Comparison of ENCODE assay signal across 25 mouse cellular contexts in genomic region chr3:5497756-5498155, GRCm38 (mm10).
"Had no signal": no experiment of that assay in that cellular context is flagged by ENCODE, and none has a peak within 500 bp of the region (broad histone marks: within the 10 kb centered on the region; RNA-seq: fewer than 3 reads in every experiment).

No protein-coding gene starts in this region.

- H3K27ac ChIP-seq: gastrocnemius, adult 2 months; heart, embryonic 10.5 days; hindbrain, embryonic 10.5 days; hindbrain, embryonic 12.5 days; hindbrain, embryonic 14.5 days; intestine, embryonic 15.5 days; layer of hippocampus, adult 2 months; left cerebral cortex, adult 2 months; limb, embryonic 10.5 days; limb, embryonic 12.5 days; liver, embryonic 13.5 days; liver, embryonic 15.5 days had no signal

- H3K4me1 ChIP-seq: heart, embryonic 10.5 days; heart, embryonic 12.5 days; hindbrain, embryonic 10.5 days; hindbrain, embryonic 12.5 days; intestine, embryonic 15.5 days; limb, embryonic 10.5 days; limb, embryonic 12.5 days; liver, embryonic 13.5 days; liver, embryonic 15.5 days had no signal

- H3K36me3 ChIP-seq: heart, embryonic 10.5 days; heart, embryonic 12.5 days; hindbrain, embryonic 10.5 days; hindbrain, embryonic 12.5 days; intestine, embryonic 15.5 days; limb, embryonic 10.5 days; limb, embryonic 12.5 days; liver, embryonic 13.5 days; liver, embryonic 15.5 days had no signal

- H3K27me3 ChIP-seq: heart, embryonic 12.5 days; hindbrain, embryonic 12.5 days; intestine, embryonic 15.5 days; limb, embryonic 12.5 days; liver, embryonic 13.5 days; liver, embryonic 15.5 days had no signal

- H3K9me3 ChIP-seq: heart, embryonic 10.5 days; heart, embryonic 12.5 days; hindbrain, embryonic 10.5 days; hindbrain, embryonic 12.5 days; intestine, embryonic 15.5 days; limb, embryonic 10.5 days; liver, embryonic 13.5 days; liver, embryonic 15.5 days had no signal

- H3K9ac ChIP-seq: heart, embryonic 12.5 days; hindbrain, embryonic 12.5 days; hindbrain, embryonic 14.5 days; intestine, embryonic 15.5 days; limb, embryonic 12.5 days; liver, embryonic 13.5 days; liver, embryonic 15.5 days; liver, postnatal 0 days had no signal

- DNase-seq: gastrocnemius, adult 2 months; gastrocnemius, postnatal 10 days; gastrocnemius, postnatal 25 days; heart, adult 18-20 months; heart, postnatal 10 days; heart, postnatal 4 days; liver; liver, embryonic 13.5 days; liver, postnatal 0 days had no signal

- ATAC-seq: forebrain, embryonic 16.5 days; hindbrain, embryonic 16.5 days; inflammation-experienced regulatory T-cells, adult 6 months; intestine, embryonic 15.5 days; intestine, postnatal 0 days; liver, postnatal 0 days had no signal

- H3K4me3 ChIP-seq: gastrocnemius, adult 2 months; heart, embryonic 10.5 days; heart, embryonic 12.5 days; hindbrain, embryonic 10.5 days; hindbrain, embryonic 12.5 days; intestine, embryonic 15.5 days; layer of hippocampus, adult 2 months; left cerebral cortex, adult 2 months; limb, embryonic 10.5 days; limb, embryonic 12.5 days; liver, embryonic 13.5 days; liver, embryonic 15.5 days had no signal

- H3K4me2 ChIP-seq: heart, embryonic 12.5 days; hindbrain, embryonic 12.5 days; hindbrain, embryonic 14.5 days; intestine, embryonic 15.5 days; limb, embryonic 12.5 days; liver, embryonic 11.5 days; liver, embryonic 13.5 days; liver, embryonic 15.5 days had no signal
